Mouse (Mus musculus) right cerebral cortex, postnatal 4 days (tissue): ENCODE data around the gene Ssrp1.
A peak's percentile ranks its signal among the peaks of the same experiment; 100 is the strongest.

Experiments
- DNase-seq: peaks from one replicate; pipeline ENCODE4 v3.0.0-alpha.2; 2022

Ssrp1 gene

GRCm38 (mm10) chr2:85037047-85038026, at the start of gene Ssrp1, which contains the start of gene P2rx3:
Gene Ssrp1, plus strand, starts transcription at chr2:85037234.
Gene P2rx3, minus strand, starts transcription at chr2:85037462.
- peak; percentile 88 for DNase-seq

- DNase-seq: no peak
These were observed 49.1 kb upstream of the Ssrp1 start, which contains the start of gene Prg3 for GRCm38 (mm10) chr2:84987930-84988329. Gene Prg3, plus strand, starts transcription at chr2:84988215.

GRCm38 (mm10) chr2:84996376-84996775, 40.7 kb upstream of the Ssrp1 start:
- no peak for DNase-seq

GRCm38 (mm10) chr2:84999486-85000181, 37.4 kb upstream of the Ssrp1 start:
- DNase-seq: no peak

- no peak for DNase-seq
These were observed 35.5 kb upstream of the Ssrp1 start for GRCm38 (mm10) chr2:85001497-85001896.

- DNase-seq: no peak
These were observed 34.5 kb upstream of the Ssrp1 start for GRCm38 (mm10) chr2:85002575-85002974.

- DNase-seq: no peak
These were observed 32.7 kb upstream of the Ssrp1 start for GRCm38 (mm10) chr2:85004341-85004740.

GRCm38 (mm10) chr2:85006600-85006999, 30.4 kb upstream of the Ssrp1 start:
- no peak for DNase-seq

GRCm38 (mm10) chr2:85007729-85008128, 29.3 kb upstream of the Ssrp1 start:
- no peak for DNase-seq

- DNase-seq: no peak
These were observed 27.8 kb upstream of the Ssrp1 start for GRCm38 (mm10) chr2:85009212-85009611.

GRCm38 (mm10) chr2:85011906-85012604, 25.0 kb upstream of the Ssrp1 start:
- DNase-seq: peak; percentile 24

GRCm38 (mm10) chr2:85012679-85013078, 24.4 kb upstream of the Ssrp1 start:
- peak; percentile 28 for DNase-seq

GRCm38 (mm10) chr2:85013826-85014587, 23.0 kb upstream of the Ssrp1 start:
- DNase-seq: no peak

GRCm38 (mm10) chr2:85014588-85014982, 22.4 kb upstream of the Ssrp1 start:
- no peak for DNase-seq

GRCm38 (mm10) chr2:85022043-85022442, 15.0 kb upstream of the Ssrp1 start:
- no peak for DNase-seq

GRCm38 (mm10) chr2:85026178-85026577, 10.9 kb upstream of the Ssrp1 start:
- no peak for DNase-seq

- no peak for DNase-seq
These were observed 9.8 kb upstream of the Ssrp1 start for GRCm38 (mm10) chr2:85027281-85027680.

- no peak for DNase-seq
These were observed 7.1 kb upstream of the Ssrp1 start for GRCm38 (mm10) chr2:85029897-85030296.

GRCm38 (mm10) chr2:85030989-85031388, 6.0 kb upstream of the Ssrp1 start:
- no peak for DNase-seq

- no peak for DNase-seq
These were observed 3.9 kb upstream of the Ssrp1 start for GRCm38 (mm10) chr2:85033121-85033520.

GRCm38 (mm10) chr2:85034169-85034568, 2.9 kb upstream of the Ssrp1 start:
- no peak for DNase-seq

GRCm38 (mm10) chr2:85036507-85037046, 457 bp upstream of the Ssrp1 start:
- DNase-seq: no peak
